In genomic region chr11:120467051-120467735, GRCm38 (mm10) we compare ENCODE assay signal across 8 mouse cellular contexts. TPM values are rescaled to one million over a fixed set of nuclear protein-coding genes. Genes with fewer than 3 reads are reported as not detected.
DNase-seq lines count a peak whose midpoint lies in the region; ATAC-seq and TF ChIP-seq lines count a peak whose summit lies in the region.

Gene Arl16, minus strand, starts transcription at chr11:120467607.

- no peak for TF ChIP-seq CTCF in MEL (IDR thresholded peaks at IDR 0.05 in 2 of 3, conservative IDR thresholded peaks at IDR 0.05 in 1 of 3; ENCODE audit: control insufficient read depth in 1 of 3, insufficient read depth in 1 of 3, low read depth in 2 of 3, low read length in 3 of 3, poor library complexity in 1 of 3, severe bottlenecking in 1 of 3)
- TF ChIP-seq CTCF in cerebellum, adult 2 months (IDR thresholded peaks at IDR 0.05; ENCODE audit: borderline replicate concordance, insufficient read depth, low read depth, low read length): no peak
- TF ChIP-seq CTCF in forebrain, postnatal 0 days (IDR thresholded peaks at IDR 0.05; ENCODE audit: low read depth): 0 out of 2 replicates have a peak, but pooled peaks have one; percentile 1

- H3K4me2 ChIP-seq in forebrain, postnatal 0 days (ENCODE audit: low read depth): peak within 1 kb of the TSS; percentile 86
- peak within 1 kb of the TSS; percentile 84 for H3K4me2 ChIP-seq in lung, embryonic 15.5 days

- H3K4me1 ChIP-seq in MEL (ENCODE audit: control insufficient read depth in 1 of 2, insufficient read depth in 2 of 2, low read length in 2 of 2): peaks cover 8 to 12% of the 10 kb centered on the region in 2 experiments
- no peaks in the 10 kb centered on the region; the same call in 1 of the 2 replicates for H3K4me1 ChIP-seq in cerebellum, adult 2 months (ENCODE audit: control insufficient read depth, insufficient read depth, low read length)
- peaks cover 15% of the 10 kb centered on the region for H3K4me1 ChIP-seq in forebrain, postnatal 0 days (ENCODE audit: insufficient read depth)
- peaks cover 20% of the 10 kb centered on the region for H3K4me1 ChIP-seq in lung, embryonic 15.5 days

- ATAC-seq in forebrain, postnatal 0 days: peak; percentile 100
- peak; percentile 100 for ATAC-seq in lung, embryonic 15.5 days (ENCODE audit: borderline replicate concordance, extremely low read depth, low FRiP score, low TSS enrichment)

- H3K79me2 ChIP-seq in MEL (ENCODE audit: control insufficient read depth, insufficient read depth, low read length, poor library complexity): peaks cover 16% of the 10 kb centered on the region

- under 1% methylated on average over 54 of the region's 54 CpGs for WGBS in cerebellum, adult 2 months
- 1% methylated on average over 54 of the region's 54 CpGs for WGBS in forebrain, postnatal 0 days
- under 1% methylated on average over 54 of the region's 54 CpGs for WGBS in lung, embryonic 15.5 days

- no peak for TF ChIP-seq RAD21 in MEL (IDR thresholded peaks at IDR 0.05; ENCODE audit: low read depth, low read length)

- peak within 1 kb of the TSS; percentile 25; the same call in 1 of the 2 replicates for H3K27ac ChIP-seq in MEL (ENCODE audit: control insufficient read depth, low read depth, low read length)
- no peak within 1 kb of the TSS for H3K27ac ChIP-seq in cerebellum, adult 2 months (ENCODE audit: insufficient read depth, low read length)
- H3K27ac ChIP-seq in forebrain, postnatal 0 days (ENCODE audit: low read depth, low read length): peak within 1 kb of the TSS; percentile 92
- H3K27ac ChIP-seq in lung, embryonic 15.5 days: peak within 1 kb of the TSS; percentile 29; the same call in 1 of the 2 replicates

- peak; percentile 88 to 97 for TF ChIP-seq POLR2A in MEL (IDR thresholded peaks at IDR 0.05; ENCODE audit: control insufficient read depth in 1 of 2, insufficient read depth in 1 of 2, low read depth in 1 of 2, low read length in 2 of 2, poor library complexity in 1 of 2)
- TF ChIP-seq POLR2A in cerebellum, adult 2 months (IDR thresholded peaks at IDR 0.05; ENCODE audit: borderline replicate concordance, insufficient read depth, low read length): peak; percentile 86

- no peak; a peak in 1 of 4 replicates for TF ChIP-seq EP300 in MEL (IDR thresholded peaks at IDR 0.05; ENCODE audit: low read depth in 1 of 2, low read length in 2 of 2)

- H3K9me3 ChIP-seq in MEL (replicated peaks; ENCODE audit: insufficient read depth, low read length): no peaks in the 10 kb centered on the region
- H3K9me3 ChIP-seq in forebrain, postnatal 0 days (ENCODE audit: low read length): no peaks in the 10 kb centered on the region
- H3K9me3 ChIP-seq in lung, embryonic 15.5 days: no peaks in the 10 kb centered on the region

- H3K27me3 ChIP-seq in MEL (ENCODE audit: control insufficient read depth in 1 of 2, insufficient read depth in 2 of 2, low read length in 2 of 2): no peaks in the 10 kb centered on the region
- no peaks in the 10 kb centered on the region for H3K27me3 ChIP-seq in cerebellum, adult 2 months (ENCODE audit: control insufficient read depth, insufficient read depth, low read length)
- no peaks in the 10 kb centered on the region for H3K27me3 ChIP-seq in forebrain, postnatal 0 days (ENCODE audit: insufficient read depth, low read length)
- H3K27me3 ChIP-seq in lung, embryonic 15.5 days: no peaks in the 10 kb centered on the region

- H3K9ac ChIP-seq in MEL (ENCODE audit: control insufficient read depth, low read depth, low read length, poor library complexity, severe bottlenecking): peak within 1 kb of the TSS; percentile 87
- H3K9ac ChIP-seq in forebrain, postnatal 0 days: peak within 1 kb of the TSS; percentile 80
- peak within 1 kb of the TSS; percentile 92 for H3K9ac ChIP-seq in lung, embryonic 15.5 days

- peak; percentile 100 for DNase-seq in MEL (ENCODE audit: low read depth, low spot score)
- peak; percentile 93 to 96 for DNase-seq in cerebellum, adult 2 months
- peak; percentile 99 for DNase-seq in forebrain, postnatal 0 days
- DNase-seq in heart, postnatal 4 days: peak; percentile 96
- DNase-seq in layer of hippocampus, adult 8-10 months (ENCODE audit: low spot score in 2 of 2): peak; percentile 92 to 95
- peak; percentile 92 for DNase-seq in ovary, adult 18-20 months (ENCODE audit: low spot score)
- DNase-seq in thymus, postnatal 0 days (ENCODE audit: low spot score): peak; percentile 99

- peak within 1 kb of the TSS; percentile 83 to 87 for H3K4me3 ChIP-seq in MEL (ENCODE audit: control insufficient read depth in 1 of 2, insufficient read depth in 1 of 2, low read depth in 2 of 2, low read length in 2 of 2)
- peak within 1 kb of the TSS; percentile 67 for H3K4me3 ChIP-seq in cerebellum, adult 2 months (replicated peaks; ENCODE audit: insufficient read depth, low read depth, low read length)
- peak within 1 kb of the TSS; percentile 93 for H3K4me3 ChIP-seq in forebrain, postnatal 0 days (ENCODE audit: low read depth, low read length)
- H3K4me3 ChIP-seq in lung, embryonic 15.5 days: peak within 1 kb of the TSS; percentile 96

- peaks cover 0 to 11% of the 10 kb centered on the region in 2 experiments; a peak in 2 of 4 replicates for H3K36me3 ChIP-seq in MEL (ENCODE audit: control insufficient read depth in 1 of 2, insufficient read depth in 2 of 2, low read length in 2 of 2)
- H3K36me3 ChIP-seq in forebrain, postnatal 0 days (ENCODE audit: insufficient read depth): peaks cover 50% of the 10 kb centered on the region
- H3K36me3 ChIP-seq in lung, embryonic 15.5 days: peaks cover 57% of the 10 kb centered on the region

TF ChIP-seq in MEL, 35 proteins besides CTCF, POLR2A, EP300 and RAD21 (continues in another document):
- TF ChIP-seq USF2 (IDR thresholded peaks at IDR 0.05; ENCODE audit: borderline replicate concordance in 1 of 2, insufficient read depth in 1 of 2, low read depth in 1 of 2, low read length in 2 of 2): no peak
- no peak for TF ChIP-seq BHLHE40 (IDR thresholded peaks at IDR 0.05; ENCODE audit: borderline replicate concordance, low read depth, low read length)
- no peak for TF ChIP-seq SMC3 (IDR thresholded peaks at IDR 0.05; ENCODE audit: low read depth, low read length)
- peak; percentile 42; the same call in 1 of the 2 replicates for TF ChIP-seq ETS1 (IDR thresholded peaks at IDR 0.05; ENCODE audit: low read depth, low read length)
- peak; percentile 75 for TF ChIP-seq CHD2 (IDR thresholded peaks at IDR 0.05; ENCODE audit: low read length)
- peak; percentile 95 for TF ChIP-seq MAZ (IDR thresholded peaks at IDR 0.05; ENCODE audit: low read depth, low read length)
- peak; percentile 86 for TF ChIP-seq ZMIZ1 (IDR thresholded peaks at IDR 0.05; ENCODE audit: low read depth, low read length)
- TF ChIP-seq GATA1 (IDR thresholded peaks at IDR 0.05; ENCODE audit: low read depth, low read length): no peak
- peak; percentile 90 for TF ChIP-seq HCFC1 (IDR thresholded peaks at IDR 0.05; ENCODE audit: low read depth, low read length)
- TF ChIP-seq ELF1 (IDR thresholded peaks at IDR 0.05; ENCODE audit: low read depth, low read length): peak; percentile 100
- no peak for TF ChIP-seq ZC3H11A (IDR thresholded peaks at IDR 0.05; ENCODE audit: low read depth, low read length)
- peak; percentile 85 for TF ChIP-seq TBP (IDR thresholded peaks at IDR 0.05; ENCODE audit: low read depth, low read length)
- TF ChIP-seq CHD1 (IDR thresholded peaks at IDR 0.05; ENCODE audit: low read depth, low read length): 0 out of 2 replicates have a peak, but pooled peaks have one; percentile 29
- no peak for TF ChIP-seq MEF2A (IDR thresholded peaks at IDR 0.05; ENCODE audit: extremely low read depth, insufficient replicate concordance, low read depth, low read length, poor library complexity, severe bottlenecking)
- TF ChIP-seq MAX (IDR thresholded peaks at IDR 0.05; ENCODE audit: low read length): peak; percentile 84; the same call in 1 of the 2 replicates
- TF ChIP-seq USF1 (IDR thresholded peaks at IDR 0.05; ENCODE audit: low read depth, low read length): peak; percentile 36; the same call in 1 of the 2 replicates
- TF ChIP-seq NRF1 (IDR thresholded peaks at IDR 0.05; ENCODE audit: insufficient read depth, low read depth, low read length, poor library complexity, severe bottlenecking): peak; percentile 100; the same call in 1 of the 2 replicates
- no peak; the same call in 1 of the 2 replicates for TF ChIP-seq E2F4 (IDR thresholded peaks at IDR 0.05; ENCODE audit: borderline replicate concordance, low read depth, low read length)
- no peak for TF ChIP-seq JUND (IDR thresholded peaks at IDR 0.05; ENCODE audit: low read depth, low read length)
- no peak for TF ChIP-seq MAFK (IDR thresholded peaks at IDR 0.05; ENCODE audit: borderline replicate concordance, low read depth, low read length)
- no peak for TF ChIP-seq POLR2AphosphoS5 (IDR thresholded peaks at IDR 0.05; ENCODE audit: borderline replicate concordance, low read depth, low read length)
- peak; percentile 51 for TF ChIP-seq TCF12 (IDR thresholded peaks at IDR 0.05; ENCODE audit: low read depth, low read length)
- 0 out of 2 replicates have a peak, but pooled peaks have one; percentile 9 for TF ChIP-seq ZKSCAN1 (IDR thresholded peaks at IDR 0.05; ENCODE audit: low read depth, low read length)
- peak; percentile 13; the same call in 1 of the 2 replicates for TF ChIP-seq RCOR1 (IDR thresholded peaks at IDR 0.05; ENCODE audit: low read depth, low read length)
- peak; percentile 98 for TF ChIP-seq SIN3A (IDR thresholded peaks at IDR 0.05; ENCODE audit: low read length)
- TF ChIP-seq NELFE (IDR thresholded peaks at IDR 0.05; ENCODE audit: low read depth, low read length): peak; percentile 95
- no peak for TF ChIP-seq TAL1 (IDR thresholded peaks at IDR 0.05; ENCODE audit: low read length)
- TF ChIP-seq UBTF (IDR thresholded peaks at IDR 0.05; ENCODE audit: borderline replicate concordance, insufficient read depth, low read depth, low read length): no peak
- TF ChIP-seq KAT2A (conservative IDR thresholded peaks at IDR 0.05; ENCODE audit: low read depth, low read length): peak; percentile 68; the same call in 1 of the 2 replicates

RNA-seq across cellular contexts. Expression of gene Arl16, which starts in this region (rescaled TPM):
- 19.8 and 20.8 TPM in 2 replicates for total RNA-seq in MEL (2012; rRNA removed)
- 10 to 100 TPM in 1 of 2 experiments, not detected in 1; 20.0 TPM for polyA plus RNA-seq in MEL (2012; ENCODE audit: insufficient read depth in 1 of 2, insufficient read length in 2 of 2, low read depth in 1 of 2, low replicate concordance in 2 of 2, missing spikeins in 1 of 2)
- 42.7 and 56.5 TPM in 2 replicates for polyA plus RNA-seq in cerebellum, adult 2 months (2012; rRNA removed)
- total RNA-seq in forebrain, postnatal 0 days (2014; rRNA removed): 35.2 and 37.8 TPM in 2 replicates
- polyA plus RNA-seq in forebrain, postnatal 0 days (2015; fragmentation: Nextera tagmentation; extraction: Ambion mirVana): 40.3 and 56.4 TPM in 2 replicates
- total RNA-seq in heart, postnatal 4 days (2021): 10 to 100 TPM; 13.7 to 17.0 TPM
- total RNA-seq in layer of hippocampus, adult 8-10 months (2022): 10 to 100 TPM; 46.9 to 50.6 (median 50.3) TPM
- 43.8 and 44.6 TPM in 2 replicates for polyA plus RNA-seq in lung, embryonic 15.5 days (2015; fragmentation: Nextera tagmentation; extraction: Ambion mirVana)
- 34.7 and 36.6 TPM in 2 replicates for polyA plus RNA-seq in thymus, postnatal 0 days (2015; fragmentation: Nextera tagmentation; extraction: Ambion mirVana)
